Mouse (Mus musculus) ovary, adult 2 months (tissue): ENCODE data around the gene Arhgap6. TPM values are rescaled to one million over a fixed set of nuclear protein-coding genes. Genes with fewer than 3 reads are reported as not detected.

ENCODE experiments used
- polyA plus RNA-seq: library from polyadenylated mRNA; depleted of rRNA; stranded (reverse); fragments of >200 nt; gene quantifications from 2 replicates; pipeline ENCODE4 v1.2.3, GENCODE M21; 2012; rRNA removed

Arhgap6 gene
- 5.5 and 6.5 TPM in 2 replicates for polyA plus RNA-seq

GRCm38 (mm10) chrX:168794974-168795858 is at the start of gene Arhgap6:
Gene Arhgap6, plus strand, starts transcription at chrX:168795099.

GRCm38 (mm10) chrX:169187100-169187499 is 392.2 kb downstream of the Arhgap6 start, which contains the start of gene Amelx:
Gene Amelx, minus strand, starts transcription at chrX:169187200.

GRCm38 (mm10) chrX:169319945-169320667 is 525.2 kb downstream of the Arhgap6 start, which contains the start of gene Hccs:
Gene Hccs, minus strand, starts transcription at chrX:169320372.

Other genes starting within 250 kb of the Arhgap6 start
- 0.06 and 0.07 TPM in 2 replicates for gene Frmpd4, start 217.9 kb upstream of the Arhgap6 start, polyA plus RNA-seq
- 12.9 and 13.9 TPM in 2 replicates for gene Msl3, start 121.2 kb upstream of the Arhgap6 start, polyA plus RNA-seq